Mouse (Mus musculus) myocyte (in vitro differentiated cells): Measurements from ENCODE around the gene Ptprcap.

Source experiments
- MAX ChIP-seq: IDR thresholded peaks from one replicate; pipeline ENCODE4 v1.6.1; 2011; ENCODE audit warnings: low read depth, mild to moderate bottlenecking, control low read depth
- POLR2A ChIP-seq: IDR thresholded peaks from one replicate; pipeline ENCODE4 v1.6.1; 2011; ENCODE audit warnings: low read depth, mild to moderate bottlenecking, control low read depth, moderate library complexity; ENCODE audit not compliant: insufficient read length

- TF ChIP-seq POLR2A (no peak), MAX (no peak)
Measured at GRCm38 (mm10) chr19:4151898-4152297, 1.5 kb upstream of the Ptprcap start.
